Mouse (Mus musculus) CH12.LX (cell line): ENCODE measurements around the gene Abraxas2.

ENCODE experiments used
- BHLHE40 ChIP-seq: IDR thresholded peaks from 2 replicates; pipeline ENCODE4 v1.6.1; 2011; ENCODE audit warnings: mild to moderate bottlenecking, low read depth, low read length, improper control_type of control experiment
- CTCF ChIP-seq, 2 experiments: IDR thresholded peaks in 1 of 2; conservative IDR thresholded peaks in 1 of 2; 2 replicates each; pipeline ENCODE4 v1.5.1; 2011 to 2012; ENCODE audit warnings: low read depth in 2 of 2, low read length in 2 of 2, improper control_type of control experiment in 1 of 2, inconsistent platforms in 1 of 2, mild to moderate bottlenecking in 1 of 2, moderate library complexity in 1 of 2
- EP300 ChIP-seq: IDR thresholded peaks from 2 replicates; pipeline ENCODE4 v1.6.1; 2011; ENCODE audit warnings: low read length, improper control_type of control experiment
- POLR2A ChIP-seq: IDR thresholded peaks from 2 replicates; pipeline ENCODE4 v1.6.1; 2011; ENCODE audit warnings: low read depth, mild to moderate bottlenecking, improper control_type of control experiment, low read length
- POLR2AphosphoS2 ChIP-seq: IDR thresholded peaks from 2 replicates; pipeline ENCODE4 v1.6.1; 2011; ENCODE audit warnings: low read depth, low read length, improper control_type of control experiment
- USF2 ChIP-seq: conservative IDR thresholded peaks from 2 replicates; pipeline ENCODE4 v1.6.1; 2011; ENCODE audit warnings: low read depth, low read length, improper control_type of control experiment

GRCm38 (mm10) chr7:132887019-132887804, 28.2 kb downstream of the Abraxas2 start:
- no peak for TF ChIP-seq EP300
- TF ChIP-seq USF2 = no peak
- no peak for TF ChIP-seq BHLHE40
- no peak for TF ChIP-seq POLR2A
- no peak for TF ChIP-seq CTCF (conservative IDR thresholded peaks at IDR 0.05 in 1 of 2, IDR thresholded peaks at IDR 0.05 in 1 of 2; ENCODE audit: low read depth in 2 of 2, low read length in 2 of 2)
- TF ChIP-seq POLR2AphosphoS2 = no peak
